Mouse (Mus musculus) stomach, postnatal 0 days (tissue): ENCODE results near the gene Spg21.

Experiments used
- CTCF ChIP-seq: IDR thresholded peaks from 2 replicates; pipeline ENCODE4 v1.5.1; 2016; ENCODE audit warnings: antibody characterized with exemption, low read depth, mild to moderate bottlenecking, moderate library complexity
- EP300 ChIP-seq: optimal IDR thresholded peaks from 2 replicates; pipeline ENCODE3; 2016; ENCODE audit warnings: antibody characterized with exemption

DNA sequence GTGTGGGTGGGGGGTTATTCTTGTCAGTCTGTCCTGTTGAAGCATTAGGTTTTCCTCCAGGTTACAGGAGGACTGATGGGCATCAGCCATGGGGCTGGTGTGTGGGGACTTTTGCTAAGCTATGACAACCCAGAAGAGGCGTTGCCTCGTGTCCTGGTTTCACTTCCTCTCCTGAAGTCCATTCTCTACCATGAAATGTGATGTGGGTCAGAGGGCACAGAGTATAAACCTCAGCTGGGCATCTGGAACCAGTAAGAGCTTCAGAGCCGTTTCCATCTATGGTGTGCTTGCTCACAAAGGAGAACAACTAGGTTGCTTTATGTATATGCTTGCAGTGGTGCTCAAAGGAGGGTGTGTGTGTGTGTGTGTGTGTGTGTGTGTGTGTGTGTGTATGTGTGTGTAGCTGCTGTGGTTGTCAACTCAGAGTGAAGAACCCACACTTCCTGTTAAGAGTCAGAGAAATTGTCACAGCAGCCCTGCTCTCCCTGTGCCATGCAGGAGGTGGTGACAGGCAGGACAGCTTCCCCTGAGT, 74.5 kb downstream of the Spg21 start:
- TF ChIP-seq EP300 (no peak), CTCF (no peak)
